Mouse (Mus musculus) hematopoietic stem cell, adult 5-6 weeks (primary cell): Measurements from ENCODE around the gene Bok. TPM values are rescaled to one million over a fixed set of nuclear protein-coding genes. Genes with fewer than 3 reads are reported as not detected.
"Not testable (repeated sequence)": the region's sequence is repeated elsewhere in the genome, so short reads cannot be mapped to it uniquely, and the experiment has no call there.

Experiments
- ATAC-seq, 2 experiments: fragments of 125-278 bp in 1 of 2; replicated peaks in 1 of 2; 2 replicates each; pipeline ENCODE4 v1.8.0; 2016 to 2017; ENCODE audit warnings: inconsistent platforms in 2 of 2, mild to moderate bottlenecking in 2 of 2, moderate number of reproducible peaks in 2 of 2, low read depth in 1 of 2, moderate TSS enrichment in 1 of 2; ENCODE audit not compliant: low FRiP score in 2 of 2, poor library complexity in 2 of 2, severe bottlenecking in 2 of 2, insufficient read depth in 1 of 2, low TSS enrichment in 1 of 2
- total RNA-seq: library from RNA; stranded (forward); fragments of 172-1452, 232-1000 nt; gene quantifications from 2 replicates; pipeline ENCODE4 v1.2.3, GENCODE M21; 2017

Gene Bok
- total RNA-seq: 1.6 and 2.6 TPM in 2 replicates

- peak; percentile 19 to 27; a peak in 1 of 4 replicates for ATAC-seq
These were observed at the start of gene Bok for GRCm38 (mm10) chr1:93685401-93686244. TSS of gene Bok (plus strand) at chr1:93685660.

- ATAC-seq: peak in 1 of 2 experiments; percentile 17; a peak in 2 of 4 replicates
These were observed 49.1 kb upstream of the Bok start for GRCm38 (mm10) chr1:93636211-93636897.

DNA sequence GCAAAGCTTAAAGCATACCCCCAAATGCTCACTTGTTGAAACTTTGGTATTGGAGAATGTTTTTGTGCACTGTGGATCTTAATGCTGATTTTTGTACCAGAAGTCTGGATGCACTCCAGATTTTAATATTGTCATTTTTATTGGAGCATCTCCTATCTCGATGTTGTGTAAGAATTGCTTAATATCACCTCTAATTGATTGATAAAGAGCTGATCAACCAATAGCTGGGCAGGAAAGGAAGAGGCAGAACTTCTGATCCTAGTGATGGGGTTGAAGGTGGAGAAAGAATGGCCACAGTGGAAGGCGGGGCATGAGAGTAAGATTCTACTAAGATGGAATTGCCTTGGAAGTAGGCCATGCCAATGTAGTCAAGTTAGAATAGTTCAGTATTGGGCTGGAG, 43.5 kb upstream of the Bok start:
- ATAC-seq: no peak

DNA sequence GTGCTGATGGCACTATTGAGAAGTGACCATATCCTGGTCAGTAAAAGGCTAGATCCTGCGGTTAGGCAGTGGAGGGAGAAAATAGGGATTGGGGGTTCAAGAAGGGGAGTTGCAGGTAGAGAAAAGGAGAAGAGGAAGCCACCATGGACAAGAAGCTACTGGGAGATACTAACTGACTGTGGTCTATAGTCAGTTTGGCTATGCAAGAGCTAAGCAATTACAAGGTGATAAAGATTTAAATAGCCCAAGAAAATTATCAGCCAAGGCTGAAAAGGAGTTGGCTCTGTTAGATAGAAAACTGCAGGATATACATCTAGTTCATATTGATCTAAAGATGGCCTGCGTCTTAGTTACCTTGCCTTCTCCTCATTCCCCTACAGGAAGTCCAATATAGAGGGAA, 42.8 kb upstream of the Bok start:
- ATAC-seq: no peak

DNA sequence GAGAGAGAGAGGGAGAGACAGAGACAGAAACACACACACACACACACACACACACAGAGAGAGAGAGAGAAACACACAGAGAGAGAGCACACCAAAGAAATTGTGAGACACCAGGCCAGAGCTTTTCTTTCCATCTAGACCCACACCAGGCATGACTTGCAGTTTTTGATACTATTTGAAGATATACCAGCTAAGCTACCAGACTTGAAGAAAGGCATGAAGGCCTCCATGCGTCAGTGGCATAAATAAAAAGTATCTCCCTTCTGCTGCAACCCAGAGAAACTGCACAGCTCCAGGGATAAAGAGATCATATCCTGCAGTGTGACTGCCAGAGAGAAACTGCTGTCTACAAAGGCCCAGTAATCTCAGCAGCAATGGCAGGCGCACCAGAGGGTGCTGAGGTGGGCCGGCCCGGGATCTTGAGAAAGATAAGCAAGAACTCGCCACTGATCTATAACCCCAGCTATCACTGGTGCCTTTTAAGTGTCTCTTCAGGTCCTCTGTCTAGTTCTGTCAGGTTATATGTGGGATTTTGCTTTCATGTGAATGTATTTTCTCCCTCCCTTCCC, 35.8 kb upstream of the Bok start:
- 0 out of 4 replicates have a peak, but pooled peaks have one; percentile 39 to 59 for ATAC-seq

DNA sequence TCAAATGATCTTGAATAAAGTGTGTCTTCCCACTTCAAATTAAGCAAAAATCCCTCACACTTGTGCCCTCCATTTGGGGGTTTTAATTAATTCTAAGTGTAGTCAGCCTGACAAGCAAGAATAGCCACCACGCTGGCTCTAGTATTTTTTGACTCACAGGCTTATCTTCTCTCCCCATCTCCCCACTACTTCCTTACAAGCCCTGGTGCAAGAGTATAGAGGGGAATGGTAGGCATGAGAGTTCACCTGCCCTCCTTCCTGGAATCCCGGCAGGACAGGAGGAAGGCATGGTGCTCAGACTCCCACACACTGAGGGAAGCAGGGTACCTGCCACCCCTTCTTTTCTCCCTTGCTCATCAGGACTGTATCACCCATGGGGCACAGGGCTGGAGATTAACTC, 31.2 kb upstream of the Bok start:
- ATAC-seq: peak in 1 of 2 experiments; percentile 44; a peak in 3 of 4 replicates

GRCm38 (mm10) chr1:93654798-93655197, 30.7 kb upstream of the Bok start:
- no peak for ATAC-seq

GRCm38 (mm10) chr1:93656325-93657024, 29.0 kb upstream of the Bok start:
- ATAC-seq: no peak

DNA sequence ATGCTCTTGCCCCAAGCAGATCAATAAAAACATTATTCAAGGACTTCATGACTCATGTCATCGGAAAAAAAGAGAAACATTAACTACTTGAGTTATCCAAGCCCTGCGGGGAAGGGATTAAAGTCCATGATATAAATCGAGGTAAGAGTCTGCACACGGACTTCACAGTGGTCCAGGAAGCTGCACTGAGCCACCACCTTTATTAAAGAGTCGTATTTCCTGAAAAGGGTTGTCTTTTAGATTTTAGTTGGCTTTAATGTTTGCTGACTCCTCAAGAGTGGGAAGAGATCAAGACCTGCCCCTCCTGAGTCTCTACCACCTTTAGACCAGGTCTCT, 28.5 kb upstream of the Bok start:
- no peak for ATAC-seq

DNA sequence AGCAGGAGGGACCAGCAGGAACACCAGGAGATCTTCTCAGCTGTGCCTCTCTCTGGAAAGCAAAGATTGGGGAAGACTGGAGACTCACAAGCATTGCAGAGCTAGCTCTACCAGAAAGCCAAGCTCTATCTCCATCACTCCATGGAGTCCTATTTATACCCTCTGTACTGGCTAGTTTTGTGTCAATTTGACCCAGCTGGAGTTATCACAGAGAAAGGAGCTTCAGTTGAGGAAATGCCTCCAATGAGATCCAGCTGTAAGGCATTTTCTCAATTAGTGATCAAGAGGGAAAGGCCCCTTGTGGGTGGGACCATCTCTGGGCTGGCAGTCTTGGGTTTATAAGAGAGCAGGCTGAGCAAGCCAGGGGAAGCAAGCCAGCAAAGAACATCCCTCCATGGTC, 26.9 kb upstream of the Bok start, which contains the start of gene Stk25:
Gene Stk25, minus strand, starts transcription at position 101 of the 400 bp plus-strand sequence.
- ATAC-seq: not testable (repeated sequence)

DNA sequence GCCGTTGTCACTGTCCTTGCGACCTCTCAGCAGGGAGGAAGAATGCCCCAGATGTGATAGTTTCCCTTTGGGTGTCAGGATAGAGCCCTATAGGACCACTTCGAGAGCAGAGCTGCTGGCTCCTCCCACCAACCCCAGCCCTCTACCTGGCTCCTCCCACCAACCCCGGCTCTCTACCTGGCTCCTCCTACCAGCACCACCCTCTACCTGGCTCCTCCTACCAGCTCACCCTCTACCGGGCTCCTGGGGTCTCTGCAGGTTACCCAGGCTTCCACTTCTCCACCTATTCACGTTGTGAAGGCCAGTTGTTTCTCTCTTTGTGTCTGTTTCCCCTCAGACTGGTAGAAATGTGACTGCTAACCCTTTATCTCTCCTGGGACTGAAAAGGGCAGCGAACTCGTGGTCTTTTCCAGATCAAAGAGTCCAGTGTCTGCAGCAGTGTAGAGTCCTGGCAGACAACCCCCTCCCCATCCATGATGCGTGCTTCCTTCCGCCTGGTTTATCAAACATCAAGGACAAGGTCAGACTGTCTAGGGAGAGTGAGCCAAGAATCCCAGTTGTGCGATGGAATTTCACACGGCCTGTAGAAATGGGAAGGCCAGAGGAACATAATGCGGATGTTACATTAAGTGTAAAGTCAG, 17.6 kb upstream of the Bok start:
- peak; percentile 50 to 58; a peak in 3 of 4 replicates for ATAC-seq

DNA sequence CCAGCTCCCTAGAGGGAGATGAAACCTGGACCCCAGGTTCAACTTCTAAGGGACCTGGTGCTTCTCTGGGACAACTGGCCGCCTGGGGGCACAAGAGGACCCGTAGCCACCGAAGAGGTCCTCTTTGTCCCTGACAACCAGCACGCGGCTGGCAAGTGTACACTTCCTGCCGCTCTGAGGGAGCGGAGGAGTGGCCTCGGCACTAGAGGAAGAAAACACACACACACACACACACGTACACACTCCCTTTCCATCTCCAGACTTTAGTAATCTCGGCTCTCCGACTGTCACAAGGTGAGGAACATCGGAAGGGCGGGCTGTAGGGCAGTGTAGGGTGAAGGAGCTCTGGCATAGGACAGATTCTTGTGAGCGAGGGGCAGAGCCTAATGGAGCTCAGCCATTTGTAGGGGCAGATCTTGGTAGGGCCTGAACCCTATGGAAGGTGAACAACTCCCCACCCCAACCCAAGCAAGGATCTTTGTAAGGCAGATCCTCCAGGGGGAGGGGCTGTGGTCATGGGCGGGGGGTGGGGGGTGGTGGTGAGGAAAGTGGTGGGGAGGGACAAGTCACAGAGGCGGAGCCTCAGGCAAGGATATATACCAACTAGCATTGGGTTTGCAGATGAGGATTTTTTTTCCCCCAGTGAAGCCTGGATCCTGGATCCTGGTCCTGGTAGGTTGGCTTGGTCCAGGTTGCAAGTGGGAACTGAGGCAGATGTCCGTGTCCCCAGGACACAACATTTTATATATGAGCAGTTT, 16.5 kb upstream of the Bok start:
- ATAC-seq: peak; percentile 96 to 97

GRCm38 (mm10) chr1:93669941-93670340, 15.5 kb upstream of the Bok start:
- no peak for ATAC-seq

DNA sequence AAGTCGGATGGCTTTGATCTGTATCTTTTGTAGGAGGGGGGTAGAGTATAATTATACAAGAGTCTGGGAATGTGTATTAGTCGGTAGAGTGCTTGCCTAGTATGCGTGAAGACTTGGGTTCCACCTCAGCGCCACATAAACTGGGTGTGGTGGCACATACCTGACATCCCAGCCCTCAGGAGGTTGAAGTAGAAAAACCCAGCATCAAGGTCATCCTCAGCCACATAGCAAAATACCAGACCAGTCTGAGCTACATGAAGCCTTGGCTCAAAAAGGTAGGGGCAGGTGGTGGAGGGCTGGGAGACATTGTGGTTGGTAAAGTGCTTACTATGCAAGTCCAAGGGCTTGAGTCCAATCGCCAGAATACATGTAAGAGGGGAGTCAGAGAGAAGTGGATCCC, 12.8 kb upstream of the Bok start:
- no peak for ATAC-seq

- no peak for ATAC-seq
These were observed 7.1 kb upstream of the Bok start for GRCm38 (mm10) chr1:93678386-93678785.

- peak; percentile 85 to 88 for ATAC-seq
These were observed 5.4 kb upstream of the Bok start for GRCm38 (mm10) chr1:93679889-93680568.
